Mouse (Mus musculus) forebrain, embryonic 14.5 days (tissue): ENCODE measurements around the gene Narf. TPM values are rescaled to one million over a fixed set of nuclear protein-coding genes. Genes with fewer than 3 reads are reported as not detected.

Experiments
- ATAC-seq: fragments of 200-750 bp; cut with Nextera tagmentation; 2 replicates; pipeline ENCODE4 v1.8.0; 2017; ENCODE audit warnings: mild to moderate bottlenecking, moderate library complexity
- DNase-seq: peaks from one replicate; pipeline ENCODE4 v3.0.0-alpha.2; 2015; ENCODE audit warnings: low spot score
- H3K27ac ChIP-seq: fragments of 300-500 bp; sonication (generic); 2 replicates; pipeline ENCODE4 v1.5.1; 2014; ENCODE audit warnings: low read depth, mild to moderate bottlenecking, control low read depth, low read length, moderate library complexity
- H3K27me3 ChIP-seq: fragments of 300-500 bp; sonication (generic); replicated peaks from 2 replicates; pipeline ENCODE4 v1.6.1; 2014; ENCODE audit warnings: low read length, control low read depth, mixed read lengths; ENCODE audit not compliant: control insufficient read depth, insufficient read depth
- H3K36me3 ChIP-seq: fragments of 300-500 bp; sonication (generic); 2 replicates; pipeline ENCODE4 v1.6.1; 2014; ENCODE audit warnings: low read length, control low read depth; ENCODE audit not compliant: control insufficient read depth, insufficient read depth
- H3K4me1 ChIP-seq: fragments of 300-500 bp; sonication (generic); 2 replicates; pipeline ENCODE4 v1.6.1; 2014; ENCODE audit warnings: antibody characterized with exemption, low read length, control low read depth; ENCODE audit not compliant: control insufficient read depth, insufficient read depth
- H3K4me2 ChIP-seq: fragments of 300-500 bp; sonication (generic); 2 replicates; pipeline ENCODE4 v1.6.1; 2014; ENCODE audit warnings: mild to moderate bottlenecking, control low read depth, low read length
- H3K4me3 ChIP-seq: fragments of 300-500 bp; sonication (generic); 2 replicates; pipeline ENCODE4 v1.5.1; 2014; ENCODE audit warnings: low read depth, low read length, control low read depth
- H3K9ac ChIP-seq: fragments of 300-500 bp; sonication (generic); 2 replicates; pipeline ENCODE4 v1.6.1; 2014; ENCODE audit warnings: mild to moderate bottlenecking, low read length, control low read depth, moderate library complexity
- H3K9me3 ChIP-seq: fragments of 300-500 bp; sonication (generic); replicated peaks from 2 replicates; pipeline ENCODE4 v1.6.1; 2016; ENCODE audit warnings: low read length, control low read depth, mixed read lengths; ENCODE audit not compliant: control insufficient read depth
- WGBS: fragments of 180-500 bp; shearing (Covaris S2); extraction: QIAGEN DNeasy Blood & Tissue Kit; methylation state at CpG from one replicate; pipeline ENCODE4 v1.1.7; 2014; 5-methylcytosine and 5-hydroxymethylcytosine counted together
- polyA plus RNA-seq: library from polyadenylated mRNA; unstranded; fragments of >200 nt; fragmentation: Nextera tagmentation; extraction: Ambion mirVana; gene quantifications from 2 replicates; pipeline ENCODE4 v1.2.1, GENCODE M21; 2014

The Narf gene
- polyA plus RNA-seq, 1 experiment from 2014 or later: 89.5 TPM

DNA sequence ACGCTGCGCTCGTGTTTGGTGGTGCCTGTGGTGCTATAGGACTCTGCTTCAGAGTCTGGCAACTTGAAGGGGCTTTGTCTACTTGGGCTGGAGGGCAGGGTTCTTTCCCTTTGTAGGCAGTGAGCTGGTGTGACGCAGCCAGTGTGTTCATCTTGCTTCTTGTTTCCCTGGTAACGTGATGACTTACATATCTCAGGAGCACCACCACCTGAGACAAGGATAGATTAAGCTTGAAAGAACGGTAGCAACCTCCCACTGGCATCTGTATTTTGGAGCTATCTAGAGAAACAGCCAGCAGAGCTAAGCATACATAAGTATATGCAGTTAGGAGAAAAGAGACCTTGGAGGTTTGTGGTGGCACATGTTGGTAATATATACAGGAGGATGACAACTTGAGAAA lies 68.3 kb downstream of the Narf start:
- no peak for ATAC-seq
- Histone ChIP-seq H3K27ac (no peak overlapping the region), H3K9ac (no peak overlapping the region), H3K27me3 (no peaks in the 10 kb centered on the region), H3K4me3 (no peak overlapping the region), H3K36me3 (peaks cover 86% of the 10 kb centered on the region), H3K4me2 (no peak overlapping the region), H3K4me1 (no peaks in the 10 kb centered on the region), H3K9me3 (peaks cover 3% of the 10 kb centered on the region; the same call in 1 of the 2 replicates)
- WGBS: 93% methylated on average over 6 of the region's 6 CpGs
- no peak for DNase-seq

Other genes with a start within 250 kb of the Narf start
- 51.5 and 59.6 TPM in 2 replicates for gene Csnk1d, start 245.9 kb upstream of the Narf start, polyA plus RNA-seq
- not detected in 2 replicates for gene Cd7, start 197.8 kb upstream of the Narf start, polyA plus RNA-seq
- gene Sectm1b, start 173.7 kb upstream of the Narf start, polyA plus RNA-seq: not detected in 2 replicates
- gene Sectm1a, start 156.0 kb upstream of the Narf start, polyA plus RNA-seq: 0.16 TPM in 1 of 2 replicates, not detected in the other
- gene Tex19.2, start 118.6 kb upstream of the Narf start, polyA plus RNA-seq: not detected in 2 replicates
- not detected in 2 replicates for gene Tex19.1, start 91.1 kb upstream of the Narf start, polyA plus RNA-seq
- 0.12 TPM in 1 of 2 replicates, not detected in the other for gene Uts2r, start 77.0 kb upstream of the Narf start, polyA plus RNA-seq
- 11.9 and 14.8 TPM in 2 replicates for gene Hexdc, start 32.8 kb upstream of the Narf start, polyA plus RNA-seq
- gene Ogfod3, start 32.5 kb upstream of the Narf start, polyA plus RNA-seq: 18.6 and 19.5 TPM in 2 replicates
- 45.3 and 46.0 TPM in 2 replicates for gene Cybc1, start 7.9 kb upstream of the Narf start, polyA plus RNA-seq
- gene Foxk2, start 22.7 kb downstream of the Narf start, polyA plus RNA-seq: 16.4 and 17.8 TPM in 2 replicates
- gene Wdr45b, start 117.2 kb downstream of the Narf start, polyA plus RNA-seq: 114 and 119 TPM in 2 replicates
- 7.2 and 9.0 TPM in 2 replicates for gene Rab40b, start 151.0 kb downstream of the Narf start, polyA plus RNA-seq
- 7.2 and 7.5 TPM in 2 replicates for gene Fn3krp, start 184.1 kb downstream of the Narf start, polyA plus RNA-seq
- 2.6 and 3.4 TPM in 2 replicates for gene Fn3k, start 197.7 kb downstream of the Narf start, polyA plus RNA-seq
- gene Tbcd, start 214.7 kb downstream of the Narf start, polyA plus RNA-seq: 33.8 and 42.5 TPM in 2 replicates